Mouse (Mus musculus) kidney, postnatal 4 days (tissue): Measurements from ENCODE around the gene Tmbim1.
"Not testable (repeated sequence)": the region's sequence is repeated elsewhere in the genome, so short reads cannot be mapped to it uniquely, and the experiment has no call there.

Experiments used
- DNase-seq, 2 experiments: peaks; one replicate each; pipeline ENCODE4 v3.0.0; 2021; ENCODE audit warnings: mixed read lengths in 2 of 2

Gene Tmbim1

DNA sequence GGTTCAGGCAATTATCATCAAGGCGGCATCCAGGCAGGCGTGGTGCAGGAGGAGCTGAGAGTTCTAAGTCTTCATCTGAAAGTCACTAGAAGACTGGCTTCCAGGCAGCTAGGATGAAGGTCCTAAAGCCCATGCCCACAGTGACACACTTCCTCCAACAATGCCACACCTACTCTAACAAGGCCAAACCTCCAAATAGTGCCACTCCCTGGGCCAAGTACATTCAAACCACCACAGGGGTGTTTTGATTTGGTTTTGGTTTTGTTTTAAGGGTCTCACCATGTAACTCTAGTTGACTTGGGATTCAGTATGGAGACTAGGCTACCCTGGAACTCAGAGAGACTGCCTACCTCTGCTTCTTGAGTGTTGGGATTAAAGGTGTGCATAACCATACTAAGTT lies at the start of gene Tmbim1:
Gene Tmbim1 (minus strand): TSS at position 101 of the 400 bp plus-strand sequence.
- no peak for DNase-seq

DNA sequence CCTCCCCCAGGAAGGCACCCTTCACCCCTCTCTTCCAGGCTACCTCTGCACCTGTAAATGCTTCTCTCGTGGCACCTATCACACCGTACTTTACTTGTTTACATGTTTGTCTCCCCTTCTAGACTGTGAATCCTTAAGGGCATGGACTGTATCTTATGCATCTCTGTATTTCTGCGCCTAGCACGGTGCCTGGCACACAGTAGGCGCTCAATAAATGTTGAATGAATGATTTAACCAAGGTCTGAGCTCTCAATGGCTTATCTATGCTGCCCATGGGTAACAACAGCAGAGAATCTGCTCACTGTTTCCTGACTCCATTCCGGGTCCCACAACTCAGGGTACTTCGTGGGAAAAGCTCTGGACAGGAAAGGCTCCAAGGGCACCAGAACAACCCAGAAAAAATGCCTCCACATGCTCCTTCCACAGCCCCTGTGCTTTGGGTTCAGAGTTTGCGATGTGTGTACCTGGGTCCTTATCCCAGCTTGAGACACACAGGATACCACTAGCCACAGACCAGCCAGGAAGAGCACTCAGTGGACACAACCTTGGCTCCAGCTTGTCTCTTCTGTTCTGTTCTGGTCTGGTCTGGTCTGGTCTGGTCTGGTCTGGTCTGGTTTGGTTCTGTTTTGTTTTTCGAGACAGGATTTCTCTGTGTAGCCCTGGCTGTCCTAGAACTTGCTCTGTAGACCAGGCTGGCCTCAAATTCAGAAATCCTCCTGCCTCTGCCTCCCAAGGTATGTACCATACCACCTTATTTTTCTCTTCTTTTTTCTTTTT lies 48.2 kb upstream of the Tmbim1 start:
- DNase-seq, result no peak

DNA sequence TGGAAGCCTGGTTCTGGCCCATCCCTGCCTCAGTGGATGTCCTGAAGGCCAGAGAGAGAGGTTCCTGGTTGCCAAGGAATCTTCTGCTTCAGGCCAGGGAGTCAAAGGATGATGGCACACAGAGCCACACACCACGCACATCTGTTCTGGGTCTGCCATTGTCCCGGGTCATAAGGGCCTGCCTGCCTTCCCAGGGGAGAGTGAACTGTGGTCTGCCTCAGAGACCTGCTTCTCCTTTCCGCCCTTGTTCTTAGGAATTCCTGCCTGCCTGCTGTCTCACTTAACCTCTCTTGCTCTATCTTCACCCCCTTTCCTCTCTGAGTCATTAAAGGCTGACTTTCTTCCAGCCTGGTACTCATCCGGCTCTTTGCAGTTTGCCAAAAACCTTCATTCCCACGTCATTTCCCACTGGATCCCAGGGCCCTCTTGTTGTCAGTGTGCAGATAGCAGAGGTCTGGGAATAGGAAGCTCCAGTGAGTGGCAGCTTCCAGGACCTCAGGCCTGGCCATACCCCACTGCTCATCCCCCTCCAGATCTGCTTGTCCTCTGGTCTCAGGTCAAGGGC lies 47.2 kb upstream of the Tmbim1 start:
- no peak for DNase-seq

- no peak for DNase-seq
Measured at GRCm38 (mm10) chr1:74351185-74351769, 45.9 kb upstream of the Tmbim1 start.

DNA sequence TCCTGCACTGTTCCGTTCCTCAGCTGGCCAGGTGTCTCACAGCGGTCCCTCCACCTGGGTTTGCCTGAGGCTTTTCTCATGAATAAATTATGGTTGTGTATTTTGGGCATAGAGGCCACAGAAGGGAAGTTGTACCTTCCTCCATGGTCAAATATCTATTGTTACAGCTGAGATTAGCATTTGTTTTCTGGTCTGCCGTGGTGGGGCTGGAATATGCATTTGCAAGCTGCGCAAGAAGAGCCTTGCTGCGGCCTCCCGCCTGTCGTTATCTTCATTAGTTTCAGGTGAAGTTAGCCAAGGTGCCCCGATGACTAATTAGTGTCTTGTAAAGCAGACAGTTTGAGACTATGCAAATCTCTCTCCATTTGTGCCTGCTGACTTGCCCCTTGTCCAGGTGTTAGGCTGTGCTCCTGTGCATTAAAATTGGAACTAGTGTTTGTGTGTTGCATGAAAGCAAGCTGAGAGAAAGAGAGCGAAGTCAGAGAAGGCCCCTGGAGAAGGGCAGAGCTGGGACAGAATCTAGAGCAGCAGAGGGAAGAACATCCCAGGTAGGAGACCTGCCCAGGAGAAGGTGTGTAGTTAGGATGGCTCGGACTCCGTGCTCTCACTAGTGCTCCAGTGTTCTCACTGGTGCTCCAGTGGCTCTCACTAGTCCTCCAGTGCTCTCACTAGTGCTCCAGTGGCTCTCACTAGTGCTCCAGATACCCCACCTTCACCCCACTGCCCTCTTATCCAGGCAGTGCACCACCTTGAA lies 38.9 kb upstream of the Tmbim1 start:
- DNase-seq, result no peak

DNA sequence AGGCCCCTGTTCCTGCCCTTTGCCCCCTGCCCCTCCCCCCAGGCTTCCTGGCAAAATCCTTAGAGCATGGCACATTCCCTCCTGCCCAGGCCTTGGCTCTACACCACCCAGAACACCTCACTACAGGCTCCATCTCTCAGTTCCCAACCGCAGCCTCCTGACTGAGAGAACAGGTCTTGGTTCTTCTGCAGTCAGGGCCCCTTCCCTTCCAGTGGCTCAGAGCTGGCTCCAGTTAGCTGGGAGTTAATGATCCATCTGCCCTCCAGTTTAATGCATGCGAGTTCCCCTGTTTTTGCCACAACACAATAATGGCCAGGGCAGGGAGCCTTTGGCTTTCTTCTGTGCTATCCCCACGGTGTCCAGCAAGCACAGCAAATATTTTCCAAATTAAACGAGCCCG lies 37.7 kb upstream of the Tmbim1 start:
- DNase-seq, result peak; percentile 46 to 67

DNA sequence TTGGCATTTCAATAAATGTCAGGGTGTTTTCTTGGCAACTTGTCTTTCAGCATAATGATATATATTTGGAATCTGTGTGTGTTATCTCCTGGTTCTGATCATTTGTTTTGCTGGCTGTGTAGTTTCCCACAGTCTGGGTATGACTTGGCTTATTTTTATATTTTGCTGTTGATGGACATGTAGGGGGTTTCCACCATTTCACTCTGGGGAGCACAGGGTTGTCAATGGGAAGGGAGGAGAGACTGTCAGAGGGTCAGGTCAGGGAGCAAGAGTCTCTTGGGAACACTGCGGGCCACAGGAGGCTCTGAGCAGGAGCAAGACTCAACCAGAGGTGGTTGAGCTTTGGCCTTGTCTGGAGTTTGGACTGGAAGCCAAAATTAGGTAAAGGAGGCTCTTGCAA lies 36.9 kb upstream of the Tmbim1 start:
- DNase-seq, result no peak

GRCm38 (mm10) chr1:74341898-74342297 lies 36.5 kb upstream of the Tmbim1 start:
- no peak for DNase-seq

DNA sequence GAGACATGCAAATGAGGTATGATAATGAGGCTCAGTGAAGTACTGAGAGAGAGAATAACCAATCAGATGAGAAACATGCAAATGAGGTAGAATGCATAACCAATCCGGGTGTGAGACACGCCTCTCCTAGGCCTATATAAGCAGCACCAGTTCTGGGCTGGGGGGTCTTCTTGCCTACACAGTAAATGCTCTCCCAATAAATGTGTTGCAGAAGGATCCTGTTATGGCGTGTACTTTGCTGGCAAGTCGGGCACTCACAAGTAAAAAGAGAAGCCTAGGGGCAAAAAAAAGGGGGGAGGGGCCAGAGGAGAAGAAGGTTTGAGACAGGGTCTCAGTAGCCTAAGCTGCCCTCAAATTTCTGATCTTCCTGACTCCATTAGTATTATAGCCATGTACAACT lies 35.6 kb upstream of the Tmbim1 start:
- DNase-seq, result not testable (repeated sequence)

GRCm38 (mm10) chr1:74340361-74340764 lies 34.9 kb upstream of the Tmbim1 start:
- peak; percentile 27 to 28 for DNase-seq

GRCm38 (mm10) chr1:74339917-74340316 lies 34.5 kb upstream of the Tmbim1 start:
- no peak for DNase-seq

DNA sequence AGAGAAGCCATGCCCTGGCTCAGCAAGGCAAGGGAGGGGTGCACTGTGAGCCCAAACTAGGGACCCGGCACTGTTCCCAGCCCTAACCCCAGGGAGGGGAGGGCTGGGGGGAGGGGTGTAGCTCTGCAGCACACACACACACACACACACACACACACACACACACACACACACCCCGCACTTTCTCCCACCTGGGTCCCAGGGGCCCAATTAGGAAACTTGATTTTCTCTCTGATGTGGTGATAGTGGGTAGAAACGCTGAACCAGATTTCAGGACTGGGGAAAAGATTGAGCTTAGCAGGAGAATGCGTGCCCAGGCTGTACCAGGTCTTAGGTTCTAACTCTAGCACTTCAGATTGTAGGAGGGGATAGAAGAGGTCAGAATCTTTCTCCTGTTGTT lies 33.2 kb upstream of the Tmbim1 start:
- DNase-seq, result no peak

DNA sequence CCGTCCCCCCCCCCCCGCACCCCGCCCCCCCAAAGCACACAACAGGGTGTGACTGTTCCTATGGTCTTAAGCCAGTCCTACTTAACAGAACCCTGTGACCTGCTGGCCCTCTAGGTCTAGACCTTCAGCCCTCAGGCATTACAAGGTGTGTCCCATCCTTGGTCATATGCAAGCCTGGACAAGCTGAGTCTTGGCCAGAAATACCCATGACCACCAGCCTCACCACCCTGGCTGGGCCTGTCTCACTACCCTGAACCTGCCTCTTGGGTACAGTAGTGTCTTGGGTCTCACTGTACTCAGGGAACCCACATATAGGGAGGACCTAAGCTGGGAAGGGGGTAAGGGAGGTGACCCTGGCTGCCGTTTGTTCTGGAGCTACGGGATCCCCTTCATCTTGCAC lies 32.6 kb upstream of the Tmbim1 start:
- no peak for DNase-seq

GRCm38 (mm10) chr1:74337241-74337771 lies 31.9 kb upstream of the Tmbim1 start:
- DNase-seq, result no peak

DNA sequence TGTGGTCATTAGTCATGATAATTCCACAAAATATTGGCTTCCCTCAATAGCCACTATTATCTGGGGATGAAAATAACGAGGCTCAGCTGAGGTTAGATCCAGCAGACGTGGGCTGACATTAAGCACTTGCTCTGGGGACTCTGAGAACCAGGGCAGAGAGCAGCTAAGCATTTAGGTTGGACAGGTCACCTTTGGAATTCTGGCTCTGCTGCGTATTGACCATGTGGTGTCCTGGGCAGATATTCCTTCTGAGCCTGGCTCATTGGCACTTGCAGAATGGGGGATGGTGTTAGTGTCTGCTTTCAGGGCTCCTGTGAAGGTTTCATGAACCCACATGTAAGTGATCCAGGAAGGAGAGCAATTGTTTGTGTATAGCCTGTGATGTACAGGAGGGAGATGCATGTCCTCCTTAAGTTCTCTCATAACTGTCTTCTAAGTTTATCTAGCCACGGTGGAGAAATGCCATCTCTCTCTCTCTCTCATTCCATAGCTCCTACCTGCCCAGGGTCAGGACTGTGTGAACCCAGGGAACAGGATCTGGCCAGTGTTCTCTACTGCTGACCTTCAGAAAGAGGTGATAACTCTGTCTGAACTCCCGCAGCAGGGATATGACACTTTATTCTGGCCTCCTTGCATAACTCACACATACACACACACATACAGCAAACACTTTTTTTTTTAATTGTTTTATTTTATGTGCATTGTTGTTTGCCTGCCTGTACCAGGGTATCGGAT lies 30.2 kb upstream of the Tmbim1 start:
- no peak for DNase-seq

DNA sequence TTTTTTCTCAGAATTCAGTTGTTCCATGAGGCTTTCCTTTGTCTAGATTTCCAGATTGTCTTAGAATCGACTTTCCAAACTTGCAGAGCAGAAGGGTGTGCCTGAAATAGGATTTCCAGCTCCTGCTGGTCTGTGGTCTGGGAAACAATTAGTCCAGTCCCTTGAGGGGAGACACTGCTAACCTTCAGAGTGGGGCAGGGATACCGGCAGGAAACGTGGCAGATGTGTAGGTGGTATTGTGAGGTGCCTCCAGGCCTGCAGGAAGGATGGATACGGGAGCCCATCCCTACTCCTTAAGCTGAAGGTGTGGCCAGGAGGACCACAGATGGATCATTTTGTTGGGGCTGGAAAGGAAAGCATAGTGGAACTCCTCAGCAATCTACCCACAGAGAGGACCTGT lies 29.6 kb upstream of the Tmbim1 start:
- DNase-seq, result no peak

DNA sequence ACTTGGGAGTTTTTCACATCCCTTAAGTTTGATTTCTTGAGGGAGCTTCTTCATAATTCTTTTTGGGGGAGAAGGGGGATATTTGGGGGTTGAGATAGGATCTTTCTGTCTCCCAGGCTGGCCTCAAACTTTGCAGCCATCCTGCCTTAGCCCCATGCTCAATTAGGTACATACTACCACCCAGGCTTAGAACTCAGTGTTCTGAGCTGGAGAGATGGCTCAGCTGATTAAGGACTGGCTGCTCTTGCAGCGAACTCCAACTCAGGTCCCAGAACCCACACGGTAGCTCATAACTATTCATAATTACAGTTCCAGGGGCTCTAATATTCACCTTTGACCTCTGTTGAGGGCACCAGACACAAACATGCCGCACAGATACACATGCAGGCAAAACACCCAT lies 29.2 kb upstream of the Tmbim1 start:
- DNase-seq, result no peak

- no peak for DNase-seq
Measured at GRCm38 (mm10) chr1:74332930-74333329, 27.5 kb upstream of the Tmbim1 start.

GRCm38 (mm10) chr1:74332241-74332763 lies 26.9 kb upstream of the Tmbim1 start:
- peak; percentile 95 to 97 for DNase-seq

DNA sequence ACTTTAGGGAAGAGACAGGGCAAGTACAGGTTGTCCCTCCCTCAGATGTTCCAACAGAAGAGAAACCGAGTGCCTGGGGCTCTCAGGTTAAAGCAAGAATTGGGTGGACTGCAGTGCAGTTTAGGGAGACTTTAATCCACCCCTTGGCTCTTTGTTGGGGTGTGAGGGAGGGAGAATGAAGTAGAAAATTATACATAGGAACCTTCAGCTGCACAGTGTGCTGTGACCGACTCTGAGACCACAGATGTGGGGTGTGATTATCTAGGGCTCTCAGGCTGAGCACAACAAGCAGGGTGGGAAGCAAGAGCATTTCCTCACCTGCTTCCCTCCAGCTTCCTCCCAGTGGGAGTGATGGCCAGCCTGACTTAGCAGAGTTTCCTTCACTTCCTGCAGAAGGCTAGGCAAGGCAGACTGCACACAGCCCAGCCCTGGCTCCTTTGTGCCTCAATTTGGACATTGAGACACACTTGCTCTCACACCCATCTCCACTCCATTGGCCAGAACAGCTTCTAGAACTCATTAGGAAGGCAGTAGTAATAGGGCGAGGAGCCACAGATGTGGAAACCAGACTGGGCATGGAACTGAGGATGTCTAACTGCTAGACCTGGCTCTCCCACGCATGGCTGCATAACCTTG lies 25.7 kb upstream of the Tmbim1 start:
- peak; percentile 25 to 49 for DNase-seq

- peak in 1 of 2 experiments; percentile 38 for DNase-seq
Measured at GRCm38 (mm10) chr1:74329899-74330431, 24.5 kb upstream of the Tmbim1 start.
